Mouse (Mus musculus) ES-E14 (cell line): ENCODE data around the gene Esr1. TPM values are rescaled to one million over a fixed set of nuclear protein-coding genes. Genes with fewer than 3 reads are reported as not detected.

Experiments
- DNase-seq: peaks from one replicate; pipeline ENCODE4 v3.0.0-alpha.2; 2013; ENCODE audit warnings: low read depth, low spot score
- H3K27ac ChIP-seq: 2 replicates; pipeline ENCODE4 v1.5.1; 2012; ENCODE audit warnings: low read depth, mild to moderate bottlenecking, low read length, moderate library complexity, mixed read lengths; ENCODE audit not compliant: poor library complexity, insufficient read depth, severe bottlenecking
- H3K36me3 ChIP-seq: 2 replicates; pipeline ENCODE4 v1.6.1; 2012; ENCODE audit warnings: mild to moderate bottlenecking, low read length, moderate library complexity, mixed read lengths; ENCODE audit not compliant: control insufficient read depth, poor library complexity, insufficient read depth, severe bottlenecking
- H3K4me1 ChIP-seq, 2 experiments: fragments of 150-350 bp in 1 of 2; sonication (generic) in 1 of 2; 2 replicates each; pipeline ENCODE4 v1.6.1; 2012; ENCODE audit warnings: low read length in 2 of 2, mild to moderate bottlenecking in 1 of 2, mixed read lengths in 1 of 2; ENCODE audit not compliant: control insufficient read depth in 2 of 2, insufficient read depth in 2 of 2, poor library complexity in 1 of 2
- H3K4me3 ChIP-seq, 2 experiments: fragments of 150-350 bp in 1 of 2; sonication (generic) in 1 of 2; 2 replicates each; pipeline ENCODE4 v1.5.1; 2012; ENCODE audit warnings: low read length in 2 of 2, low read depth in 1 of 2, mild to moderate bottlenecking in 1 of 2, mixed read lengths in 1 of 2; ENCODE audit not compliant: insufficient read depth in 1 of 2, poor library complexity in 1 of 2, severe bottlenecking in 1 of 2
- H3K9ac ChIP-seq: 2 replicates; pipeline ENCODE4 v1.6.1; 2012; ENCODE audit warnings: low read depth, mild to moderate bottlenecking, low read length, mixed read lengths; ENCODE audit not compliant: poor library complexity, insufficient read depth, severe bottlenecking
- H3K9me3 ChIP-seq: fragments of 150-350 bp; sonication (generic); 2 replicates; pipeline ENCODE4 v1.6.1; 2012; ENCODE audit warnings: low read depth, mild to moderate bottlenecking, low read length; ENCODE audit not compliant: control insufficient read depth, insufficient read depth
- CHD2 ChIP-seq: IDR thresholded peaks from 2 replicates; pipeline ENCODE4 v1.6.1; 2014; ENCODE audit warnings: mild to moderate bottlenecking, low read depth, low read length, inconsistent platforms
- HCFC1 ChIP-seq: IDR thresholded peaks from 2 replicates; pipeline ENCODE4 v1.6.1; 2012; ENCODE audit warnings: low read length, inconsistent platforms, borderline replicate concordance; ENCODE audit not compliant: insufficient read depth
- MAFK ChIP-seq: IDR thresholded peaks from 2 replicates; pipeline ENCODE4 v1.6.1; 2014; ENCODE audit warnings: mild to moderate bottlenecking, low read depth, low read length, inconsistent platforms; ENCODE audit not compliant: insufficient read depth
- ZC3H11A ChIP-seq: IDR thresholded peaks from 2 replicates; pipeline ENCODE4 v1.6.1; 2012; ENCODE audit warnings: low read depth, mild to moderate bottlenecking, inconsistent platforms, low read length, borderline replicate concordance
- ZNF384 ChIP-seq: IDR thresholded peaks from 2 replicates; pipeline ENCODE4 v1.6.1; 2012; ENCODE audit warnings: low read depth, low read length, inconsistent platforms
- in situ Hi-C, 2 experiments: fragments of 600-800 bp; cut with MboI; formaldehyde crosslinking; loops; one replicate each; pipeline ENCODE4 v1.15.1; 2025; ENCODE audit warnings: low sequenced_read_pairs in 2 of 2, inconsistent platforms in 1 of 2; ENCODE audit not compliant: unreplicated experiment in 2 of 2
- total RNA-seq: library from RNA; depleted of rRNA; stranded (reverse); fragments of 300-350 nt; gene quantifications from 2 replicates; pipeline ENCODE4 v1.2.3, GENCODE M21; 2012

The Esr1 gene
- total RNA-seq, 1 experiment, result 0.09 TPM

DNA sequence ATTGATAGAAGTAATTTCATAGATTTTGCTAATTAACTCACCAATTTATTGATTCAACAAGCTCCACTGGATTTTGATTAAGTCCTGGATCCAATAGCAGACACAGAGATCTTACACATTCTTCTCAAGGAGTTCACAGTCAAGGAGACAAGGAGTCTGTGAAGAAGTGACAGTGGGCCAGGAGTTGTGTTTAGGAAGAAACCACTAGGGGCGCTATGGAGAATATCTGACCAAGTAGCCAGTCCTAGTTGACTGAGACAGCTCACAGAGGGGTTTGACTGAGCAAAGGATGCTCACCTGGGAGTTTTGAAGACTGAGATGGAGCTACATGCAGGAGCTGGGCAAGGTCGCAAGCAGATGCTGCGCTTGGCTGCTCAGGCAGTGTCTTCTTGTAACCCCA is 113.5 kb downstream of the Esr1 start:
- H3K9me3 ChIP-seq, result no peaks in the 10 kb centered on the region
- in situ Hi-C loops, result no loop called here
- H3K4me3 ChIP-seq, result no peak overlapping the region
- no peak overlapping the region for H3K27ac ChIP-seq
- no peaks in the 10 kb centered on the region for H3K4me1 ChIP-seq
- TF ChIP-seq HCFC1, result no peak
- no peak for TF ChIP-seq ZC3H11A
- TF ChIP-seq ZNF384, result no peak
- no peak for TF ChIP-seq MAFK
- TF ChIP-seq CHD2, result no peak
- peak; percentile 51 for DNase-seq
- H3K36me3 ChIP-seq, result no peaks in the 10 kb centered on the region
- H3K9ac ChIP-seq, result no peak overlapping the region

DNA sequence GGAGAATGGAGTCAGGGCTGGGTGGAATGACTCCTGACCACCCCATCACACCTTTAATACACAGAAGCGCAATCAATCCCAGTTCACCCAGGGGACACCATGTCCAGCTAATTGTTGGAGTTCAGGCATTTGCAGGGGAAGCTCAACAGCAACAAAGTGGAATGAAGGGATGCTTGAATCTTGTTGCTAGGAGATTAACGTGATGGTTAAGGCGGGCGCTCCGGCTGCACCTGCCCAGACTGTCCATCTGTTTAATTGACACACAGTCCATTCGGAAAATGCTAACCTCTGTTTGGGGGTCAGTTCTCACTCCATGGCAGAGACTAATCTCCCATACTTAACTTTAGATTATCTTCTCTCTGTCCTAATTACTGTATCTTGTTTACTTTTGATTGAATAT is 114.7 kb downstream of the Esr1 start:
- Histone ChIP-seq H3K4me1 (no peaks in the 10 kb centered on the region), H3K9me3 (no peaks in the 10 kb centered on the region), H3K27ac (no peak overlapping the region), H3K4me3 (no peak overlapping the region), H3K36me3 (no peaks in the 10 kb centered on the region), H3K9ac (no peak overlapping the region)
- TF ChIP-seq ZNF384, result no peak
- TF ChIP-seq CHD2, result no peak
- no peak for TF ChIP-seq ZC3H11A
- TF ChIP-seq MAFK, result no peak
- TF ChIP-seq HCFC1, result no peak
- in situ Hi-C loops, result no loop called here
- DNase-seq, result no peak

DNA sequence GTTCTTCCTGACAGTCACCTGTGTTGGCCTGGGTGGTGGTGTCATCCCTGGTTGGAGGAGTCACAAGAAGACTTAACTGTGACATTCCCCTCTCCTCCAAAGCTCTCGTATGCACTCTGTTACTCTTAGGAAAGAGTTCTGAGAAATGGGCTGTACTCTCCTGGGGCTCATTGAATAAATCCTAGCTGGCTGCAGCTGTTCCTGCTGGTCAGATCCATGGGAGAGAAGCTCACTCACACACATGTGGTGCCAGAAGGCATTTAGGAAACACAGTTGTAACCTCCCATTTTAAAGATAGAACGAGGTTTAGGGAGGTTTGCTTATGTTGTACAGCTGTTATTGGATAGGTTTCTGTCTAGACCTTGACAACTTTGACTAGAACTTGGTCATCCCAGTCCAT is 120.9 kb downstream of the Esr1 start:
- in situ Hi-C loops, result no loop called here
- Histone ChIP-seq H3K36me3 (no peaks in the 10 kb centered on the region), H3K27ac (no peak overlapping the region), H3K9ac (no peak overlapping the region), H3K4me3 (no peak overlapping the region), H3K9me3 (no peaks in the 10 kb centered on the region), H3K4me1 (no peaks in the 10 kb centered on the region)
- no peak for DNase-seq
- no peak for TF ChIP-seq MAFK
- no peak for TF ChIP-seq ZC3H11A
- TF ChIP-seq ZNF384, result no peak
- TF ChIP-seq HCFC1, result no peak
- TF ChIP-seq CHD2, result no peak

DNA sequence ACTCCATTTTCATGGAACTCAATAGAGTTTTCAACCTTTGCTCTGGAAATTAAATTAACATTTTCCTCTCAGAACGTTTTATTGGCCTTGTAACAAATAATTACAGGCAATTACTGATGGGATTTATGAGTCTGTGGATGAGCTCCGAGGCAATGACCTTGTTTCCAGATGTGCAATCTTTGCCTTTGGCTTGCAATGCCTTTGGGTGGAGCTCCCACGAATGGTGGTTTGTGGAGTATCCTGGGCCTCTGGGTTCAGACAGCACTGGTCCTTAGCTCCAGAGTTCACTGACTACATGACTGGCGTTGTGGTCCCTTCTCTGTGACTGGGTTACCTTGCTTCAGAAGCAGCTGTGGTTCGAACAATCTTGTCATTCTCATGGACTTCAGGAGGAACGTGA is 122.6 kb downstream of the Esr1 start:
- in situ Hi-C loops, result no loop called here
- no peak for TF ChIP-seq ZC3H11A
- no peak for TF ChIP-seq HCFC1
- TF ChIP-seq MAFK, result no peak
- TF ChIP-seq ZNF384, result no peak
- Histone ChIP-seq H3K4me3 (no peak overlapping the region), H3K36me3 (no peaks in the 10 kb centered on the region), H3K9me3 (no peaks in the 10 kb centered on the region), H3K27ac (no peak overlapping the region), H3K9ac (no peak overlapping the region), H3K4me1 (no peaks in the 10 kb centered on the region)
- DNase-seq, result no peak

DNA sequence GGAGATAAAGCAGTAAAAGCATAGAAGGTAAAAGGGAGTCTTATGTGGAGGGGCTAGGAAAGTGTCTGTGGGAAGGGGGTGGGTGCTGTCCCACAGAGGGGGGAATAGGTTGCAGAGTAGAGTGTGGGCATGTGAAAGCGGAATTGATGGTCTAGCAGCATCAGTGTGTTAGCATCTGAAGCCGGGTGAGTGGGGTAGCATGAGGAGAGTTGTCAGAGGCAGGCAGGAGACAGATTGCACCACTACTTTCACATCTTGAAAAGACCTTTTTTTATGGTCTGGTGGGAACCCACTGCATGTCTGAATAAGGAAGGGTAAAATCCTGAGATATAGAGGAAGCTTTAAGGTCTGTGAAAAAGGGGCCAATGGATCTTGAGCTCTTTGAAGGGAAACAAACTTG is 123.5 kb downstream of the Esr1 start:
- no peak for DNase-seq
- H3K36me3 ChIP-seq, result no peaks in the 10 kb centered on the region
- in situ Hi-C loops, result no loop called here
- no peaks in the 10 kb centered on the region for H3K9me3 ChIP-seq
- no peak overlapping the region for H3K27ac ChIP-seq
- H3K4me3 ChIP-seq, result no peak overlapping the region
- TF ChIP-seq CHD2, result no peak
- TF ChIP-seq HCFC1, result no peak
- TF ChIP-seq ZNF384, result no peak
- no peak for TF ChIP-seq MAFK
- no peaks in the 10 kb centered on the region for H3K4me1 ChIP-seq
- no peak overlapping the region for H3K9ac ChIP-seq
